Mouse (Mus musculus): ENCODE measurements around the gene BC049762. TPM values are rescaled to one million over a fixed set of nuclear protein-coding genes. Genes with fewer than 3 reads are reported as not detected.

Gene BC049762
- polyA plus RNA-seq, 1 experiment: not detected

GRCm38 (mm10) chr11:51302396-51302795, 39.5 kb upstream of the BC049762 start:
- H3K36me3 ChIP-seq (ENCODE audit: control insufficient read depth, insufficient read depth): no peaks in the 10 kb centered on the region

GRCm38 (mm10) chr11:51298691-51299090, 35.8 kb upstream of the BC049762 start:
- H3K4me3 ChIP-seq: no peak overlapping the region
- no peaks in the 10 kb centered on the region for H3K27me3 ChIP-seq (ENCODE audit: control insufficient read depth, insufficient read depth, insufficient read length)
- no peak overlapping the region for H3K4me2 ChIP-seq (ENCODE audit: low read depth)
- H3ac ChIP-seq (ENCODE audit: control insufficient read depth, insufficient read length): no peak overlapping the region
- H3K79me2 ChIP-seq (ENCODE audit: control insufficient read depth, insufficient read depth): no peaks in the 10 kb centered on the region
- TF ChIP-seq POLR2AphosphoS2 (IDR thresholded peaks at IDR 0.05; ENCODE audit: insufficient read length, low read depth): no peak
- no peak for TF ChIP-seq TCF12 (IDR thresholded peaks at IDR 0.05; ENCODE audit: insufficient read depth, poor library complexity, severe bottlenecking)
- TF ChIP-seq SRF (IDR thresholded peaks at IDR 0.05; ENCODE audit: control insufficient read depth, insufficient read length, low read depth): no peak
- no peak for TF ChIP-seq TCF3 (IDR thresholded peaks at IDR 0.05; ENCODE audit: insufficient read length, low read depth)
- TF ChIP-seq MAX (IDR thresholded peaks at IDR 0.05; ENCODE audit: low read depth): no peak
- no peak for TF ChIP-seq E2F4 (IDR thresholded peaks at IDR 0.05; ENCODE audit: insufficient read depth)
- TF ChIP-seq POLR2A (IDR thresholded peaks at IDR 0.05; ENCODE audit: insufficient read length, low read depth): no peak
- TF ChIP-seq REST (IDR thresholded peaks at IDR 0.05; ENCODE audit: insufficient read depth, insufficient read length): no peak
- TF ChIP-seq MYOD1 (IDR thresholded peaks at IDR 0.05; ENCODE audit: control insufficient read depth in 1 of 3, insufficient read length in 2 of 3, low read depth in 2 of 3): no peak
- TF ChIP-seq CEBPB (IDR thresholded peaks at IDR 0.05; ENCODE audit: insufficient read depth, poor library complexity, severe bottlenecking): no peak
- no peak for TF ChIP-seq USF1 (IDR thresholded peaks at IDR 0.05; ENCODE audit: low read depth)
- TF ChIP-seq MYOG (IDR thresholded peaks at IDR 0.05; ENCODE audit: control insufficient read depth in 1 of 3, insufficient read depth in 1 of 3, insufficient read length in 2 of 3, low read depth in 2 of 3): no peak
- H3K36me3 ChIP-seq (ENCODE audit: control insufficient read depth, insufficient read depth): no peaks in the 10 kb centered on the region

More at GRCm38 (mm10) chr11:51302396-51302795, 39.5 kb upstream of the BC049762 start:
- Histone ChIP-seq H3K4me2 (ENCODE audit: low read depth) (no peak overlapping the region), H3K27me3 (ENCODE audit: control insufficient read depth, insufficient read depth, insufficient read length) (peaks cover 9% of the 10 kb centered on the region), H3ac (ENCODE audit: control insufficient read depth, insufficient read length) (no peak overlapping the region), H3K4me3 (no peak overlapping the region), H3K79me2 (ENCODE audit: control insufficient read depth, insufficient read depth) (no peaks in the 10 kb centered on the region)
- TF ChIP-seq CEBPB (IDR thresholded peaks at IDR 0.05; ENCODE audit: insufficient read depth, poor library complexity, severe bottlenecking): no peak
- TF ChIP-seq MAX (IDR thresholded peaks at IDR 0.05; ENCODE audit: low read depth): no peak
- no peak for TF ChIP-seq USF1 (IDR thresholded peaks at IDR 0.05; ENCODE audit: low read depth)
- no peak for TF ChIP-seq TCF3 (IDR thresholded peaks at IDR 0.05; ENCODE audit: insufficient read length, low read depth)
- no peak for TF ChIP-seq TCF12 (IDR thresholded peaks at IDR 0.05; ENCODE audit: insufficient read depth, poor library complexity, severe bottlenecking)
- TF ChIP-seq SRF (IDR thresholded peaks at IDR 0.05; ENCODE audit: control insufficient read depth, insufficient read length, low read depth): no peak
- TF ChIP-seq POLR2A (IDR thresholded peaks at IDR 0.05; ENCODE audit: insufficient read length, low read depth): no peak
- no peak for TF ChIP-seq REST (IDR thresholded peaks at IDR 0.05; ENCODE audit: insufficient read depth, insufficient read length)
- TF ChIP-seq MYOG (IDR thresholded peaks at IDR 0.05; ENCODE audit: control insufficient read depth in 1 of 3, insufficient read depth in 1 of 3, insufficient read length in 2 of 3, low read depth in 2 of 3): no peak
- TF ChIP-seq POLR2AphosphoS2 (IDR thresholded peaks at IDR 0.05; ENCODE audit: insufficient read length, low read depth): no peak

- Histone ChIP-seq H3K36me3 (ENCODE audit: control insufficient read depth, insufficient read depth) (no peaks in the 10 kb centered on the region), H3ac (ENCODE audit: control insufficient read depth, insufficient read length) (no peak overlapping the region), H3K27me3 (ENCODE audit: control insufficient read depth, insufficient read depth, insufficient read length) (peaks cover 17% of the 10 kb centered on the region), H3K4me3 (no peak overlapping the region), H3K79me2 (ENCODE audit: control insufficient read depth, insufficient read depth) (no peaks in the 10 kb centered on the region), H3K4me2 (ENCODE audit: low read depth) (no peak overlapping the region)
- no peak for TF ChIP-seq MYOG (IDR thresholded peaks at IDR 0.05; ENCODE audit: control insufficient read depth in 1 of 3, insufficient read depth in 1 of 3, insufficient read length in 2 of 3, low read depth in 2 of 3)
- no peak for TF ChIP-seq MAX (IDR thresholded peaks at IDR 0.05; ENCODE audit: low read depth)
- TF ChIP-seq TCF3 (IDR thresholded peaks at IDR 0.05; ENCODE audit: insufficient read length, low read depth): no peak
- no peak for TF ChIP-seq MYOD1 (IDR thresholded peaks at IDR 0.05; ENCODE audit: control insufficient read depth in 1 of 3, insufficient read length in 2 of 3, low read depth in 2 of 3)
- TF ChIP-seq TCF12 (IDR thresholded peaks at IDR 0.05; ENCODE audit: insufficient read depth, poor library complexity, severe bottlenecking): no peak
- TF ChIP-seq POLR2AphosphoS2 (IDR thresholded peaks at IDR 0.05; ENCODE audit: insufficient read length, low read depth): no peak
- no peak for TF ChIP-seq REST (IDR thresholded peaks at IDR 0.05; ENCODE audit: insufficient read depth, insufficient read length)
- no peak for TF ChIP-seq SRF (IDR thresholded peaks at IDR 0.05; ENCODE audit: control insufficient read depth, insufficient read length, low read depth)
Measured at GRCm38 (mm10) chr11:51295742-51296141, 32.9 kb upstream of the BC049762 start.

DNA sequence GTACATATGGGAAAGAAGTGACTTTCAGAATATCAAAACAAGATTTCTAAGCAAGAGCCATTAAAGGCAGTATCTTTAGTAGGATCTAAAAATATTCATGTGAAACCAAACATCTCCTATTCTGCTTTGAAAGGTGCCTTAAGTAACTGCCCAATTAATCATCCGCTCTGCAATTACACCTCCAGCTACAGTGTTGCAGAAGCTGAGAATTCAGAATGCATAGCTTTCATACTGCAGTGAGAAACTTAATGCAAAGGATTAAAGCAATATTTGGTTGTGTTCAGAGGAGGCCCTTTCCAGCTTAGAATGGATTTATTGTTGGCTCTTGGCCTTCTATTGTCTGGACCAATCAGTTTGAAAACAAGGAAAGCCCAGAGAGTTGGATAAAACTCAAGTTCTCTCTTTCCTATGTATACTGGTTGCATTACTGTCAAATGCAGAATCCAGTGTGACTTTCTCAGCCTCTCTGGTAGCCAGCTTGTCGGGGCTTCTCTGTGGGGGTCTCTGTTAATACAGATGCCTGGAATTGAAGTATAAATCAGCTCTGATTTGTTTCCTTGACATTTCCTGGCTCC, 31.2 kb upstream of the BC049762 start:
- TF ChIP-seq POLR2A (IDR thresholded peaks at IDR 0.05; ENCODE audit: insufficient read length, low read depth) (no peak), REST (IDR thresholded peaks at IDR 0.05; ENCODE audit: insufficient read depth, insufficient read length) (no peak), SRF (IDR thresholded peaks at IDR 0.05; ENCODE audit: control insufficient read depth, insufficient read length, low read depth) (no peak), TCF3 (IDR thresholded peaks at IDR 0.05; ENCODE audit: insufficient read length, low read depth) (no peak), MAX (IDR thresholded peaks at IDR 0.05; ENCODE audit: low read depth) (no peak)
- no peaks in the 10 kb centered on the region for H3K79me2 ChIP-seq (ENCODE audit: control insufficient read depth, insufficient read depth)

More for the DNA sequence above, 31.2 kb upstream of the BC049762 start:
- H3ac ChIP-seq (ENCODE audit: control insufficient read depth, insufficient read length): no peak overlapping the region
- no peak overlapping the region for H3K4me3 ChIP-seq
- H3K4me2 ChIP-seq (ENCODE audit: low read depth): no peak overlapping the region
- peaks cover 25% of the 10 kb centered on the region for H3K27me3 ChIP-seq (ENCODE audit: control insufficient read depth, insufficient read depth, insufficient read length)
- H3K36me3 ChIP-seq (ENCODE audit: control insufficient read depth, insufficient read depth): no peaks in the 10 kb centered on the region

Data from myocyte (in vitro differentiated cells).